Mouse (Mus musculus) brain, embryonic 14.5 days (tissue): ENCODE measurements around the gene Ccdc114.
"Not testable (repeated sequence)": the region's sequence is repeated elsewhere in the genome, so short reads cannot be mapped to it uniquely, and the experiment has no call there.

Experiments used
- CTCF ChIP-seq: fragments of 200-500 bp; IDR thresholded peaks from 2 replicates; pipeline ENCODE4 v1.5.1; 2012; ENCODE audit warnings: inconsistent platforms, mild to moderate bottlenecking, moderate library complexity, borderline replicate concordance; ENCODE audit not compliant: insufficient read depth, insufficient read length; ENCODE audit errors: extremely low read depth
- POLR2A ChIP-seq: fragments of 200-500 bp; IDR thresholded peaks from 2 replicates; pipeline ENCODE4 v1.6.1; 2012; ENCODE audit warnings: mild to moderate bottlenecking, inconsistent platforms, borderline replicate concordance; ENCODE audit not compliant: poor library complexity, insufficient read depth, insufficient read length, severe bottlenecking; ENCODE audit errors: extremely low read depth

DNA sequence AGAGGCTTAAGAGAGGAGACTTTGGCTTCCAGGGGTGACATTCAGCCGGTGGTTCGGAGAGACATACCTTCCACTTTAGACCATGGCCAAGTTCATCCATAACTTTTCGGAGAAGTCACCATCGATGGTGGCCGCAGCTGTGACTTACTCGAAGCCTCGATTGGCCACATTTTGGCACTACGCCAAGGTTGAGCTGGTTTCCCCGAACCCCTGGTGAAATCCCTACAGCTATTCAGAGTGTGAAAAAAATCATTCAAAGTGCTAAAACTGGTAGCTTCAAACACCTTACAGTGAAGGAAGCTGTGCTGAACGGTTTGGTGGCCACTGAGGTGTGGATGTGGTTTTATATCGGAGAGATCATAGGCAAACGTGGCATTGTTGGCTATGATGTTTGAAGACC is 9.9 kb downstream of the Ccdc114 start:
- TF ChIP-seq CTCF, POLR2A: not testable (repeated sequence)
